Mouse (Mus musculus) forebrain, postnatal 0 days (tissue): Measurements from ENCODE around the gene Prrx1. TPM values are rescaled to one million over a fixed set of nuclear protein-coding genes. Genes with fewer than 3 reads are reported as not detected.

ENCODE experiments used
- ATAC-seq: fragments of 200-750 bp; cut with Nextera tagmentation; 2 replicates; pipeline ENCODE4 v1.8.0; 2017; ENCODE audit warnings: mild to moderate bottlenecking, moderate library complexity
- DNase-seq: peaks from one replicate; pipeline ENCODE4 v3.0.0-alpha.2; 2015
- H3K27ac ChIP-seq: fragments of 300-500 bp; sonication (generic); 2 replicates; pipeline ENCODE4 v1.5.1; 2014; ENCODE audit warnings: low read depth, mild to moderate bottlenecking, antibody characterized with exemption, low read length, moderate library complexity, mixed read lengths
- H3K27me3 ChIP-seq: fragments of 300-500 bp; sonication (generic); 2 replicates; pipeline ENCODE4 v1.6.1; 2014; ENCODE audit warnings: mild to moderate bottlenecking, low read length, mixed read lengths; ENCODE audit not compliant: insufficient read depth
- H3K36me3 ChIP-seq: fragments of 300-500 bp; sonication (generic); 2 replicates; pipeline ENCODE4 v1.6.1; 2014; ENCODE audit warnings: mild to moderate bottlenecking, moderate library complexity; ENCODE audit not compliant: insufficient read depth
- H3K4me1 ChIP-seq: fragments of 300-500 bp; sonication (generic); 2 replicates; pipeline ENCODE4 v1.6.1; 2014; ENCODE audit warnings: antibody characterized with exemption; ENCODE audit not compliant: insufficient read depth
- H3K4me2 ChIP-seq: fragments of 300-500 bp; sonication (generic); 2 replicates; pipeline ENCODE4 v1.6.1; 2014; ENCODE audit warnings: low read depth, mild to moderate bottlenecking, moderate library complexity
- H3K4me3 ChIP-seq: fragments of 300-500 bp; sonication (generic); 2 replicates; pipeline ENCODE4 v1.5.1; 2014; ENCODE audit warnings: low read depth, low read length, mixed read lengths
- H3K9ac ChIP-seq: fragments of 300-500 bp; sonication (generic); 2 replicates; pipeline ENCODE4 v1.6.1; 2014; ENCODE audit warnings: mild to moderate bottlenecking
- H3K9me3 ChIP-seq: fragments of 300-500 bp; sonication (generic); 2 replicates; pipeline ENCODE4 v1.6.1; 2016; ENCODE audit warnings: low read length
- CTCF ChIP-seq: sonication (generic); IDR thresholded peaks from 2 replicates; pipeline ENCODE4 v1.5.1; 2016; ENCODE audit warnings: antibody characterized with exemption, control low read depth, low read depth
- whole genome bisulfite sequencing: fragments of 180-500 bp; shearing (Covaris S2); extraction: QIAGEN DNeasy Blood & Tissue Kit; methylation state at CpG from one replicate; pipeline ENCODE4 v1.1.7; 2014; 5-methylcytosine and 5-hydroxymethylcytosine counted together
- polyA plus RNA-seq: library from polyadenylated mRNA; unstranded; fragments of >200 nt; fragmentation: Nextera tagmentation; extraction: Ambion mirVana; gene quantifications from 2 replicates; pipeline ENCODE4 v1.2.1, GENCODE M21; 2015
- total RNA-seq: library from RNA; depleted of rRNA; stranded (reverse); fragments of >200 nt; gene quantifications from 2 replicates; pipeline ENCODE4 v1.2.3, GENCODE M21; 2014

Gene Prrx1
- total and polyA plus RNA-seq, 2 experiments from 2014 or later, result 4.0 to 7.3 TPM

GRCm38 (mm10) chr1:163266853-163267538, 46.5 kb downstream of the Prrx1 start:
- TF ChIP-seq CTCF, result no peak
- H3K36me3 ChIP-seq, result no peaks in the 10 kb centered on the region
- H3K27me3 ChIP-seq, result no peaks in the 10 kb centered on the region
- H3K4me1 ChIP-seq, result no peaks in the 10 kb centered on the region
- no peak overlapping the region for H3K4me3 ChIP-seq
- WGBS, result 93% methylated on average over 8 of the region's 8 CpGs
- H3K9ac ChIP-seq, result no peak overlapping the region
- H3K4me2 ChIP-seq, result no peak overlapping the region
- no peak overlapping the region for H3K27ac ChIP-seq
- ATAC-seq, result no peak
- no peaks in the 10 kb centered on the region for H3K9me3 ChIP-seq
- no peak for DNase-seq

- peak; percentile 30 for ATAC-seq
- 31% methylated on average over 2 of the region's 2 CpGs for WGBS
- H3K27ac ChIP-seq, result no peak overlapping the region
- no peaks in the 10 kb centered on the region for H3K9me3 ChIP-seq
- H3K4me3 ChIP-seq, result no peak overlapping the region
- H3K27me3 ChIP-seq, result no peaks in the 10 kb centered on the region
- H3K4me1 ChIP-seq, result no peaks in the 10 kb centered on the region
- TF ChIP-seq CTCF, result no peak
- H3K4me2 ChIP-seq, result no peak overlapping the region
- no peaks in the 10 kb centered on the region for H3K36me3 ChIP-seq
- DNase-seq, result peak; percentile 41
- H3K9ac ChIP-seq, result no peak overlapping the region
Observed at GRCm38 (mm10) chr1:163257298-163257697, 56.2 kb downstream of the Prrx1 start.

- TF ChIP-seq CTCF, result no peak
- DNase-seq, result peak; percentile 71
- Histone ChIP-seq H3K4me1 (no peaks in the 10 kb centered on the region), H3K4me2 (no peak overlapping the region), H3K4me3 (no peak overlapping the region), H3K9ac (no peak overlapping the region), H3K27ac (no peak overlapping the region), H3K36me3 (no peaks in the 10 kb centered on the region), H3K9me3 (no peaks in the 10 kb centered on the region), H3K27me3 (no peaks in the 10 kb centered on the region)
- WGBS, result 57% methylated on average over 2 of the region's 2 CpGs
- ATAC-seq, result peak; percentile 66
Observed at GRCm38 (mm10) chr1:163255884-163256283, 57.6 kb downstream of the Prrx1 start.

- ATAC-seq, result no peak
- Histone ChIP-seq H3K27me3 (no peaks in the 10 kb centered on the region), H3K36me3 (no peaks in the 10 kb centered on the region), H3K9ac (no peak overlapping the region), H3K4me3 (no peak overlapping the region), H3K27ac (no peak overlapping the region), H3K9me3 (no peaks in the 10 kb centered on the region), H3K4me2 (no peak overlapping the region), H3K4me1 (no peaks in the 10 kb centered on the region)
- 79% methylated on average over 4 of the region's 4 CpGs for WGBS
- DNase-seq, result peak; percentile 1
- no peak for TF ChIP-seq CTCF
Observed at GRCm38 (mm10) chr1:163252796-163253195, 60.7 kb downstream of the Prrx1 start.

GRCm38 (mm10) chr1:163252331-163252730, 61.2 kb downstream of the Prrx1 start:
- DNase-seq (peak; percentile 45), ATAC-seq (peak; percentile 68; the same call in 1 of the 2 replicates)
- Histone ChIP-seq H3K9ac (no peak overlapping the region), H3K36me3 (no peaks in the 10 kb centered on the region), H3K27ac (no peak overlapping the region), H3K4me3 (no peak overlapping the region), H3K9me3 (no peaks in the 10 kb centered on the region), H3K27me3 (no peaks in the 10 kb centered on the region), H3K4me2 (no peak overlapping the region), H3K4me1 (no peaks in the 10 kb centered on the region)
- 53% methylated on average over 5 of the region's 5 CpGs for WGBS
- TF ChIP-seq CTCF, result no peak

- Histone ChIP-seq H3K4me3 (no peak overlapping the region), H3K9ac (no peak overlapping the region), H3K4me1 (no peaks in the 10 kb centered on the region), H3K27me3 (no peaks in the 10 kb centered on the region), H3K27ac (no peak overlapping the region), H3K4me2 (no peak overlapping the region), H3K9me3 (no peaks in the 10 kb centered on the region), H3K36me3 (no peaks in the 10 kb centered on the region)
- WGBS, result 92% methylated on average over 1 of the region's 1 CpGs
- DNase-seq (peak; percentile 20), ATAC-seq (no peak)
- TF ChIP-seq CTCF, result no peak
Observed at GRCm38 (mm10) chr1:163251766-163252165, 61.7 kb downstream of the Prrx1 start.

- DNase-seq (no peak), ATAC-seq (no peak)
- H3K4me1 ChIP-seq, result no peaks in the 10 kb centered on the region
- 59% methylated on average over 4 of the region's 4 CpGs for WGBS
- no peaks in the 10 kb centered on the region for H3K27me3 ChIP-seq
- H3K9ac ChIP-seq, result no peak overlapping the region
- TF ChIP-seq CTCF, result no peak
- no peak overlapping the region for H3K4me2 ChIP-seq
- H3K27ac ChIP-seq, result no peak overlapping the region
- no peaks in the 10 kb centered on the region for H3K36me3 ChIP-seq
- H3K9me3 ChIP-seq, result no peaks in the 10 kb centered on the region
- no peak overlapping the region for H3K4me3 ChIP-seq
Observed at GRCm38 (mm10) chr1:163238950-163239349, 74.6 kb downstream of the Prrx1 start.
